Mouse (Mus musculus): Measurements from ENCODE around the gene Cdc42bpg. TPM values are rescaled to one million over a fixed set of nuclear protein-coding genes. Genes with fewer than 3 reads are reported as not detected.

Cdc42bpg gene
- polyA plus RNA-seq, 2 experiments = 2.0 to 15.2 TPM

GRCm38 (mm10) chr19:6280554-6280953 lies 25.7 kb upstream of the Cdc42bpg start:
- no peak overlapping the region for H3K4me2 ChIP-seq (replicated peaks; ENCODE audit: low read depth, low read length, severe bottlenecking)
- H3K4me3 ChIP-seq (replicated peaks; ENCODE audit: low read length) = no peak overlapping the region
- no peaks in the 10 kb centered on the region for H3K9me3 ChIP-seq (ENCODE audit: control insufficient read depth, low read length)
- no peak for TF ChIP-seq POLR2A (IDR thresholded peaks at IDR 0.05; ENCODE audit: borderline replicate concordance, extremely low read depth, insufficient read depth, insufficient read length)
- no peak overlapping the region for H3K27ac ChIP-seq (replicated peaks; ENCODE audit: low read depth, low read length)
- no peak overlapping the region for H3K9ac ChIP-seq (ENCODE audit: low read depth, low read length, severe bottlenecking)
- H3K36me3 ChIP-seq (ENCODE audit: control insufficient read depth, insufficient read depth, low read length) = peaks cover 60% of the 10 kb centered on the region
- no peaks in the 10 kb centered on the region for H3K27me3 ChIP-seq (ENCODE audit: control insufficient read depth, insufficient read depth, low read length)
- peaks cover 22% of the 10 kb centered on the region for H3K4me1 ChIP-seq (ENCODE audit: control insufficient read depth, insufficient read depth, low read length)
- no peak for DNase-seq (ENCODE audit: low spot score)
- 89% methylated on average over 7 of the region's 7 CpGs for WGBS
- ATAC-seq (ENCODE audit: low FRiP score, low read depth) = no peak

GRCm38 (mm10) chr19:6281122-6282020 lies 24.9 kb upstream of the Cdc42bpg start:
- Histone ChIP-seq H3K9ac (ENCODE audit: low read depth, low read length, severe bottlenecking) (no peak overlapping the region), H3K4me3 (replicated peaks; ENCODE audit: low read length) (no peak overlapping the region), H3K27me3 (ENCODE audit: control insufficient read depth, insufficient read depth, low read length) (no peaks in the 10 kb centered on the region), H3K36me3 (ENCODE audit: control insufficient read depth, insufficient read depth, low read length) (peaks cover 67% of the 10 kb centered on the region), H3K4me1 (ENCODE audit: control insufficient read depth, insufficient read depth, low read length) (peaks cover 22% of the 10 kb centered on the region), H3K9me3 (ENCODE audit: control insufficient read depth, low read length) (no peaks in the 10 kb centered on the region), H3K4me2 (replicated peaks; ENCODE audit: low read depth, low read length, severe bottlenecking) (no peak overlapping the region), H3K27ac (replicated peaks; ENCODE audit: low read depth, low read length) (no peak overlapping the region)
- no peak for DNase-seq (ENCODE audit: low spot score)
- WGBS = 80% methylated on average over 14 of the region's 14 CpGs
- no peak for TF ChIP-seq POLR2A (IDR thresholded peaks at IDR 0.05; ENCODE audit: borderline replicate concordance, extremely low read depth, insufficient read depth, insufficient read length)
- ATAC-seq (ENCODE audit: low FRiP score, low read depth) = no peak

- Histone ChIP-seq H3K27ac (replicated peaks; ENCODE audit: low read depth, low read length) (no peak overlapping the region), H3K4me3 (replicated peaks; ENCODE audit: low read length) (no peak overlapping the region), H3K4me1 (ENCODE audit: control insufficient read depth, insufficient read depth, low read length) (peaks cover 19% of the 10 kb centered on the region), H3K4me2 (replicated peaks; ENCODE audit: low read depth, low read length, severe bottlenecking) (no peak overlapping the region), H3K9me3 (ENCODE audit: control insufficient read depth, low read length) (no peaks in the 10 kb centered on the region), H3K9ac (ENCODE audit: low read depth, low read length, severe bottlenecking) (no peak overlapping the region), H3K27me3 (ENCODE audit: control insufficient read depth, insufficient read depth, low read length) (no peaks in the 10 kb centered on the region), H3K36me3 (ENCODE audit: control insufficient read depth, insufficient read depth, low read length) (peaks cover 79% of the 10 kb centered on the region)
- no peak for TF ChIP-seq POLR2A (IDR thresholded peaks at IDR 0.05; ENCODE audit: borderline replicate concordance, extremely low read depth, insufficient read depth, insufficient read length)
- 78% methylated on average over 5 of the region's 5 CpGs for WGBS
- ATAC-seq (ENCODE audit: low FRiP score, low read depth) = no peak
- no peak for DNase-seq (ENCODE audit: low spot score)
Observed at GRCm38 (mm10) chr19:6283001-6283400, 23.3 kb upstream of the Cdc42bpg start.

GRCm38 (mm10) chr19:6284502-6284901 lies 21.8 kb upstream of the Cdc42bpg start:
- Histone ChIP-seq H3K4me3 (replicated peaks; ENCODE audit: low read length) (no peak overlapping the region), H3K4me2 (replicated peaks; ENCODE audit: low read depth, low read length, severe bottlenecking) (no peak overlapping the region), H3K4me1 (ENCODE audit: control insufficient read depth, insufficient read depth, low read length) (peaks cover 4% of the 10 kb centered on the region), H3K27ac (replicated peaks; ENCODE audit: low read depth, low read length) (no peak overlapping the region), H3K27me3 (ENCODE audit: control insufficient read depth, insufficient read depth, low read length) (no peaks in the 10 kb centered on the region), H3K9me3 (ENCODE audit: control insufficient read depth, low read length) (no peaks in the 10 kb centered on the region), H3K36me3 (ENCODE audit: control insufficient read depth, insufficient read depth, low read length) (peaks cover 84% of the 10 kb centered on the region), H3K9ac (ENCODE audit: low read depth, low read length, severe bottlenecking) (no peak overlapping the region)
- ATAC-seq (ENCODE audit: low FRiP score, low read depth) = no peak
- TF ChIP-seq POLR2A (IDR thresholded peaks at IDR 0.05; ENCODE audit: borderline replicate concordance, extremely low read depth, insufficient read depth, insufficient read length) = no peak
- WGBS = 88% methylated on average over 12 of the region's 12 CpGs
- DNase-seq (ENCODE audit: low spot score) = no peak

- no peak for ATAC-seq (ENCODE audit: low FRiP score, low read depth)
- H3K27ac ChIP-seq (replicated peaks; ENCODE audit: low read depth, low read length) = no peak overlapping the region
- 73% methylated on average over 8 of the region's 8 CpGs for WGBS
- no peaks in the 10 kb centered on the region for H3K9me3 ChIP-seq (ENCODE audit: control insufficient read depth, low read length)
- peaks cover 85% of the 10 kb centered on the region for H3K36me3 ChIP-seq (ENCODE audit: control insufficient read depth, insufficient read depth, low read length)
- no peak for TF ChIP-seq POLR2A (IDR thresholded peaks at IDR 0.05; ENCODE audit: borderline replicate concordance, extremely low read depth, insufficient read depth, insufficient read length)
- no peak overlapping the region for H3K9ac ChIP-seq (ENCODE audit: low read depth, low read length, severe bottlenecking)
- no peaks in the 10 kb centered on the region for H3K27me3 ChIP-seq (ENCODE audit: control insufficient read depth, insufficient read depth, low read length)
- no peak overlapping the region for H3K4me3 ChIP-seq (replicated peaks; ENCODE audit: low read length)
- no peaks in the 10 kb centered on the region for H3K4me1 ChIP-seq (ENCODE audit: control insufficient read depth, insufficient read depth, low read length)
- DNase-seq (ENCODE audit: low spot score) = no peak
- no peak overlapping the region for H3K4me2 ChIP-seq (replicated peaks; ENCODE audit: low read depth, low read length, severe bottlenecking)
Observed at GRCm38 (mm10) chr19:6285226-6285625, 21.0 kb upstream of the Cdc42bpg start.
